Mouse (Mus musculus) cerebellum, postnatal 36 days (tissue): ENCODE results near the gene Cds2.
A peak's percentile ranks its signal among the peaks of the same experiment; 100 is the strongest.
"Not testable (repeated sequence)": the region's sequence is repeated elsewhere in the genome, so short reads cannot be mapped to it uniquely, and the experiment has no call there.

Experiments
- DNase-seq, 2 experiments: peaks; one replicate each; pipeline ENCODE4 v3.0.0; 2021 to 2022; ENCODE audit warnings: mixed read lengths in 2 of 2

Gene Cds2

GRCm38 (mm10) chr2:132266086-132266485, 3.1 kb downstream of the Cds2 start:
- DNase-seq, result no peak

DNA sequence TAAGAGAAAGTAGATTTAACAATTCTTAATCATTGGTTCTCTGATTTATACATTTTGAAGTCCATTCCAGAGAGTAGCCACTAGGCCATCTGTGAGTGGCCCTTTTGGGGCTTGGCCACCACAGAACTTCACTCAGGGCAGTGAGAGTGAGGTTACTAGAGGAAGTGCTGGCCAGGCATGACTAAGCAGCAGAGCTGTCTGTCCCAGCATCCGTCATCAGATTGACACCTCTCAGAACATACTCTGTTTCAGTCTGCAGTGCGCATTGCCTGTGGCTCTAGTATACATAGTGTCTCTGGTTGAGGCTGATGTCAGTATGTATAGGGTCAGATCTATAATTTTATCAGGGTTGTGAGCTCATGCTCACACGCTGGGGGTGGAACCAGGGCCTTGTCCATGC, 6.3 kb downstream of the Cds2 start:
- DNase-seq, result no peak

DNA sequence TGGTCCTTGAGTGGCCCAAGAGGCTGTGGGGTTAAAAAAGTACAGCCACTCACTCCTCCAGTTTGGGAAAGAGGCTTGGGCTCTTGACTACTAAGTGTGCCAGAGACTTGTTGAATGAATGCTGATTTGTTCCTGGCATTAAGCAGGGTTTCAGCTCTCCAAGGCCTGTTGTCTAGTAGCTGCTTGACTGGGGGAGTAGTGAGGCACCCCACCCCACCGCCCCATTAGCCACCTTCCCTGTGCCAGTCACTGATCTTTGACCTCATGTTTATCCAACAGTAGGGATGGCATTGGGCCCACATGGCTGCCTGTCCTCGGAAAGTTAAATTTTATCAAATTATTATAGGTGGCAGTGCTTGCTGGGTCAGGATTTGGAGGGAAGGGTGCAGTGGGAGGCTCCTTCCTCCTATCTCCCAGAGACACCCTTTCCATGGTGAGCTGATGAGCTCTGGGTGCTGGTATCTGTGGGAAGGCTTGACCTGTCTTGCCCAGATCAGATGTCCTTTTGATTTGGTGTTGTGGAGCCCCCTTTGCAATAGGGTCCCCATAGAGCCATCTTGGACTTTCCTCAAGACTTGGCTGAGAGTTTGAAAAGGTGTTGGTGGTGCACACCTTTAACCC, 7.5 kb downstream of the Cds2 start:
- DNase-seq, result no peak

DNA sequence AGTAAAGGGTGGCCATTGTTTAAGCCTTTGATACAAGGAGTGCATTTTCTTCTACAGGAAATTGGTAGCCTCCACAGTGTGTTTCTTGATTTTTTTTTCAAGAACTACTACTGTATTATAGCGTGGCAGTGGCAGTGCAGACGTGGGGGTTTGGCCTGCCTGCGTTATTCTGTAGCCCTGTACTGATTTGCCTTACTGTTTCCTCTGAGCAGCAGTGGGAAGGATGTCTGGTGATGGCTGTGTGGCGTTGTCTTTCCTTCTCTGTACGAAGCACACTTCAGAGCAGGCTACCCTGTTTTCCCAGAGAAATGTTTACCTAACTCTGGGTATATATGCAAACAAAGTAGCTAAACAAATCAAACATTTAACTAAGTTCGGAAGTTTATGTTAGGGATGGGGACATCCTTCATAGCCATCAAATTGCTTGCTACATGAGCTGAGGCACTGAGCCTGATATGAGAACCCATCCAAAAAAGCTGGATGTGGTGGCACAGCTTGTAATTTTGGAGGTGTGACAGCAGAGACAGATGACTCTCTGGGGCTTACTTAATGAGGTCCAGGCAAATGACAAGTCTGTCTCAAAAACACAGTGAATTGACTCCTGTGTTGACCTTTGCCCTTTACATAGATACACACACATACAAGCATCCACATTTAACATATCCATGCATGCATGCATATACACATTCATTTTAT, 9.9 kb downstream of the Cds2 start:
- DNase-seq, result no peak

GRCm38 (mm10) chr2:132275527-132275926, 12.6 kb downstream of the Cds2 start:
- no peak for DNase-seq

- no peak for DNase-seq
Observed at GRCm38 (mm10) chr2:132276249-132276648, 13.3 kb downstream of the Cds2 start.

- no peak for DNase-seq
Observed at GRCm38 (mm10) chr2:132278273-132278853, 15.4 kb downstream of the Cds2 start.

DNA sequence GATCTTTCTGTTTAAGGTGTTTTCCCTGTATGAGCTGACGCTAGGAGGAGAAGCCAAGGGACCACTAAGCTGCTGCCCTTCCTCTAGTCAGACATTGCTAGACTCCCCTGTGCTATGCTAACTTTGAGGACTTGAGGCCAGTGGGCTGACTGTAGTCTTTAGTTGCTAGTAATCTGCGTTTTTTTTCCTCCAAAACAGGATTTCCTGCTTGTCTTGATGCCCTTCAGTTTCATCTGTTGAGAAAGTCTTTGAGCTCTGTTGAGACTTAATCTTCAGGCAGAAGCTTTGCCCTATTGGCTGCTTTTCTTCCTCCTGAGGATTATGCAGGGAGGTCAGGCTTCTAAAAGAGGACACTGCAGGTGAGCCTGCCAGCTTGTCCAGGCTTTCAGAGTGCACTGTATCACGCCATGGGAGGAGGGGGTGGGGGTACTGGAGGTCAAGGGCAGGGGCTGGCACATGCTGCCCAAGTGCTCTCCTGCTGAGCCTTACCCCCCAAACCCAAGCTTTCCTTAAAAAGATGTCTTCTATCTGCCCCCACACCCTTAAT, 16.5 kb downstream of the Cds2 start:
- DNase-seq, result no peak

DNA sequence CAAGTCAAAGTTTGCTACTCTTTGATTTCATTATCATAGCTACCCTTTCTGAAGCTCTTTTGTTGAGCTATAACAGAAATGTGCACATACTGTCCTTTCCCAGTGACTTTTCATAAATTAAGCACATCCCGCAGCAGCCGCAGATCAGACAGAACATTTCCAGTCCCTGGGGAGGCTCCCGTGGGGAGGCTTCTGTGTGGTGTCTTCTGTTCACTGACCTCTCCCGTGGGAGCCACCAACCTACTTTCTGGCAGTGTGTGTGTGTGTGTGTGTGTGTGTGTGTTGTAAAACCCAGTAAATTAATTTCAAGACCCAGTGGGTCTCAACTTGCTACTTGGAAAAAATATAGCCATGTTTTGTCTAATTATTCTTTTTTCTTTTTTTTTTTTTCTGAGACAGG, 17.0 kb downstream of the Cds2 start:
- DNase-seq, result no peak

- no peak for DNase-seq
Observed at GRCm38 (mm10) chr2:132280518-132281120, 17.7 kb downstream of the Cds2 start.

- DNase-seq, result no peak
Observed at GRCm38 (mm10) chr2:132281560-132282452, 18.9 kb downstream of the Cds2 start.

DNA sequence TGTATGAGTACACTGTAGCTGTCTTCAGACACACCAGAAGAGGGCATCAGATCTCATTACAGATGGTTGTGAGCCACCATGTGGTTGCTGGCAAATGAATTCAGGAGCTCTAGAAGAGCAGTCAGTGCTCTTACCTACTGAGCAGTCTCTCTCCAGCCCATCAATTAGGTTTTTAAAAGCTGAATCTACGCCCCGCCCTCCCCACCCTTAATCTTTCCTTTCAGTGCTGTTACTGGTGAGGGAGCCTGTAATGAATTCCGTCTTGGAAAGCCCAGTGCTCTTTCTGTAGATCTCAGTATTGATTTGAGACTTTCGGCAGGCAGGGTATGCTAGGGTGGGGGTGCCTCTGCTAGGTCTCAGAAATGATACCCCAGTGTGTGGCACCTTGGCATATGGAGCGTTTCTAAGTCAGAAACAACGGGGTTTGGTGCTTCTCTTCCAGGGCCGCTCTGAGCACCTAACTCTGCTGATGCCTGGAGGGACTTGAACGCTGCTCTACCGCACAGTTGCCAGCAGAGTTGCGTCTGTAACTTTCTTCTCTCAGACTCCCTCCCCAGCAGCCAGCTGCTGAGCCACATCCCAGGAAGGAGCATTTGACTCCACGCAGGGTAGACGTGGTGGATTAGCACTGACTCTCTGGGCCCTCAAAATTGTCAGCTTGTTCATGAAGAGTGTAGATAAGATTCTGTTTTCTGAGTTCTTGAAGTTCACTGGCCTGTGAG, 19.7 kb downstream of the Cds2 start:
- no peak for DNase-seq

- DNase-seq, result no peak
Observed at GRCm38 (mm10) chr2:132283236-132284070, 20.5 kb downstream of the Cds2 start.

DNA sequence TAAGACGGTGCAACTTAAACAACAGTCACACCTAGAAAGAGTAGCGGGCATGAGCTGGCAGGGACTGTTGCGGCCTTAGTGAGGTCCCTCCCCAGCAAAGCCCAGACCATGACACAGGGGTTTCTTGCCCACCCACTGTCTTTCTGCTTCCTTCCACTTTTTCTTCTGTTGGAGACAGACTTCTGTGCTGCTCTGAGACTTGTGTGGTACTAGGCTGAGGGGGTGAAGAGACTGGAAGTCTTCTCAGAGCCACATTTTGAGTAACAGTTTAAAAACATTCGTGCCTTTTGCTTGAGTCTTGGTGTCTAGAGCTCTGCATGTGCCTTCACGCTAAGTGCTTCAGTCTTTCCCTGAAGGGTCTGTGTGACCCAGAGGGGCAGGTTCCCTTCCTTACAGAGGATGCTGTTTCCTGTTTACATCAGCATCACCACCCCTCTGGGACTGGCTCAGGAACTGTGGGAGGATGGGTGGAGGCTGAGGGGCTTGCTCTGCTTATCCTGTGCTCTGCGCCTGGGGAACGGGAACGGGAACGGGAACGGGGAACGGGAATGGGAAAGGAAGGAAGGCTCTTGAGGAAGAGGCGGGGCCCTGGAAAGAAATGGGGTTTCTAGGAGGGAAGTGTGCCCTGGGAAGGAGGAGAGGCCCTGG, 21.7 kb downstream of the Cds2 start:
- no peak for DNase-seq

GRCm38 (mm10) chr2:132285722-132286121, 22.8 kb downstream of the Cds2 start:
- not testable (repeated sequence) for DNase-seq

- peak; percentile 74 to 78 for DNase-seq
Observed at GRCm38 (mm10) chr2:132286376-132287076, 23.6 kb downstream of the Cds2 start.

- not testable (repeated sequence) for DNase-seq
Observed at GRCm38 (mm10) chr2:132289213-132289612, 26.3 kb downstream of the Cds2 start.

- DNase-seq, result no peak
Observed at GRCm38 (mm10) chr2:132290808-132291207, 27.9 kb downstream of the Cds2 start.

DNA sequence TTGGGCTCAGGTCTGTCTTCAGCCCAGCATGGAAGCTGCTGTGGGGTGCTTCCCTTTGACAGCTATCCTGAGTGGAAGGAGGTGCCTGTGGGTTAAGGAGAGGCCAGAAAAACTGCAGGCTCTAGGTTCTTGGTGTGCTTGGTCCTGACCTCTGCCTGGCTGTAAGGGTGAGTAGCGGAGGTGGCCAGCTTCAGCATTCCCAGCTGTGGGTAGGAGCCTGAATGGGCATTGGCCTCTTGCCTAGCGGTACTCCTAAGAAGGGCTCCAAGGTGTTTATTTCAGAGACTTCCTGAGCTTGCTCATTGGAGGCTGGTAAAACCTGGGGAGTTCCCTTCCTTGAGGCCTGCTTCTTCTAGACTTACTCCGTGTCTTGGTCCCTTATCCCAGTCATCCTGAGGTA, 28.3 kb downstream of the Cds2 start:
- no peak for DNase-seq

GRCm38 (mm10) chr2:132292083-132292482, 29.1 kb downstream of the Cds2 start:
- DNase-seq, result peak; percentile 45 to 64
